Comparison of ENCODE assay signal across 8 mouse cellular contexts in the genomic region with DNA sequence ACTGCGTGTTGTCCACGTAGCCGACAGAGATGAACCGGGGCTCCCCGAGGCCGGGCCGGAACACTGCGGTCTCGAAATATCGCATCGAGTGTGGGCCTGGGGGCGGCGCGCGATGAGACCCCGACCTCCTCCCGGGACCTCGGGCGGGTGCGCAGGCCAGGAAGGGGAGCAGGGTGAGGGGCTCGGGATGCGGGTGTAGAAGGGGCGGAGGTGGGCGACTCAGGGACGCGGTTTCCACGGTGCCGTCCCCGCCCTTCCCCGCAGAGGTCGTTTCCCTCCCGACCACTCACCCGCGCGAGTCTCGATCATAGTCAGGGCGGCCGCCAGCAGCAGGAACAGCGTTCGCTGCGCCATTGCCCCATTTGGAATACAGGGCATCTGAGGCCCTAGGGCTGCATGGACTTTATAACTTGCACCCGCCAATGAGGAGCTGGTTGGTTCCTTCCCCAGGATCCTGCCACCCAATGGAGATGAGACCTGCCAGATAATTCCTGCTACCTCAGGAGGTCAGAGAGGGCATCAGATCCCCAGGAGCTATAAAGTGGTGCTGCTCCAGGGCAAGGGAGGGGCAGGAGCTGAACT. TPM values are rescaled to one million over a fixed set of nuclear protein-coding genes. Genes with fewer than 3 reads are reported as not detected.
DNase-seq lines count a peak whose midpoint lies in the region; ATAC-seq and TF ChIP-seq lines count a peak whose summit lies in the region.

No protein-coding gene starts in this region.

- ATAC-seq in lung, embryonic 14.5 days (ENCODE audit: insufficient read depth): peak; percentile 47; the same call in 1 of the 2 replicates
- peak; percentile 68 for ATAC-seq in hindbrain, embryonic 15.5 days (ENCODE audit: low FRiP score, low read depth)
- no peak for ATAC-seq in cerebellum, adult (ENCODE audit: insufficient number of reproducible peaks, low FRiP score, low TSS enrichment)

- H3K27ac ChIP-seq in lung, embryonic 14.5 days (ENCODE audit: low read depth): no peak overlapping the region
- H3K27ac ChIP-seq in hindbrain, embryonic 15.5 days (replicated peaks): no peak overlapping the region

- H3K9ac ChIP-seq in lung, embryonic 14.5 days: peak overlapping the region; percentile 54
- peak overlapping the region; percentile 52 for H3K9ac ChIP-seq in hindbrain, embryonic 15.5 days

- peak overlapping the region; percentile 51 for H3K4me3 ChIP-seq in lung, embryonic 14.5 days (ENCODE audit: low read depth, low read length)
- peak overlapping the region; percentile 51 for H3K4me3 ChIP-seq in hindbrain, embryonic 15.5 days
- peak overlapping the region; percentile 92 for H3K4me3 ChIP-seq in megakaryocyte, embryonic 14.5 days (replicated peaks)

- TF ChIP-seq CTCF in lung, embryonic 14.5 days (IDR thresholded peaks at IDR 0.05; ENCODE audit: low read depth): no peak

- peak overlapping the region; percentile 94 for H3K4me2 ChIP-seq in lung, embryonic 14.5 days
- peak overlapping the region; percentile 95 for H3K4me2 ChIP-seq in hindbrain, embryonic 15.5 days

- DNase-seq in lung, embryonic 14.5 days: peak; percentile 23
- DNase-seq in lung, postnatal 36 days: no peak
- DNase-seq in embryo, embryonic 10 days (ENCODE audit: low spot score): peak; percentile 21
- peak; percentile 45 for DNase-seq in thymus, postnatal 25 days
- DNase-seq in ovary, postnatal 10 days (ENCODE audit: low spot score): no peak

- WGBS in lung, embryonic 14.5 days: 1% methylated on average over 42 of the region's 42 CpGs
- WGBS in hindbrain, embryonic 15.5 days: under 1% methylated on average over 42 of the region's 42 CpGs

- no peaks in the 10 kb centered on the region for H3K36me3 ChIP-seq in lung, embryonic 14.5 days (ENCODE audit: insufficient read depth)
- no peaks in the 10 kb centered on the region for H3K36me3 ChIP-seq in hindbrain, embryonic 15.5 days
- H3K36me3 ChIP-seq in megakaryocyte, embryonic 14.5 days (replicated peaks; ENCODE audit: low read length): no peaks in the 10 kb centered on the region

- H3K27me3 ChIP-seq in lung, embryonic 14.5 days (ENCODE audit: insufficient read depth, low read length): peaks cover 13% of the 10 kb centered on the region
- H3K27me3 ChIP-seq in hindbrain, embryonic 15.5 days: peaks cover 22% of the 10 kb centered on the region
- peaks cover 40% of the 10 kb centered on the region for H3K27me3 ChIP-seq in megakaryocyte, embryonic 14.5 days (replicated peaks)

- H3K9me3 ChIP-seq in lung, embryonic 14.5 days (ENCODE audit: low read depth, low read length): no peaks in the 10 kb centered on the region
- H3K9me3 ChIP-seq in hindbrain, embryonic 15.5 days: no peaks in the 10 kb centered on the region
- H3K9me3 ChIP-seq in megakaryocyte, embryonic 14.5 days: no peaks in the 10 kb centered on the region

- no peaks in the 10 kb centered on the region for H3K4me1 ChIP-seq in lung, embryonic 14.5 days (ENCODE audit: insufficient read depth)
- H3K4me1 ChIP-seq in hindbrain, embryonic 15.5 days (replicated peaks): peaks cover 11% of the 10 kb centered on the region; the same call in 1 of the 2 replicates
- peaks cover 14% of the 10 kb centered on the region for H3K4me1 ChIP-seq in megakaryocyte, embryonic 14.5 days

RNA-seq across cellular contexts. Expression of a gene that starts 25.8 kb away (rescaled TPM):
- polyA plus RNA-seq in lung, embryonic 14.5 days (2014; fragmentation: Nextera tagmentation; extraction: Ambion mirVana): not detected in 2 replicates
- not detected in 2 replicates for polyA plus RNA-seq in hindbrain, embryonic 15.5 days (2015; fragmentation: Nextera tagmentation; extraction: Ambion mirVana)
- 20.5 TPM in 1 of 2 replicates, not detected in the other for polyA plus RNA-seq in megakaryocyte, embryonic 14.5 days (2012; ENCODE audit: insufficient read depth, low replicate concordance)

RNA-seq across cellular contexts. Expression of a gene that starts 37.5 kb away (rescaled TPM):
- not detected in 2 replicates for polyA plus RNA-seq in lung, embryonic 14.5 days (2014; fragmentation: Nextera tagmentation; extraction: Ambion mirVana)
- polyA plus RNA-seq in hindbrain, embryonic 15.5 days (2015; fragmentation: Nextera tagmentation; extraction: Ambion mirVana): not detected in 2 replicates
- 0.29 TPM in 1 of 2 replicates, not detected in the other for polyA plus RNA-seq in megakaryocyte, embryonic 14.5 days (2012; ENCODE audit: insufficient read depth, low replicate concordance)

RNA-seq across cellular contexts. Expression of a gene that starts 41.2 kb away (rescaled TPM):
- not detected in 2 replicates for polyA plus RNA-seq in lung, embryonic 14.5 days (2014; fragmentation: Nextera tagmentation; extraction: Ambion mirVana)
- polyA plus RNA-seq in hindbrain, embryonic 15.5 days (2015; fragmentation: Nextera tagmentation; extraction: Ambion mirVana): not detected in 2 replicates
- 0.25 TPM in 1 of 2 replicates, not detected in the other for polyA plus RNA-seq in megakaryocyte, embryonic 14.5 days (2012; ENCODE audit: insufficient read depth, low replicate concordance)

RNA-seq across cellular contexts. Expression of a gene that starts 41.4 kb away (rescaled TPM):
- 16.0 and 16.8 TPM in 2 replicates for polyA plus RNA-seq in lung, embryonic 14.5 days (2014; fragmentation: Nextera tagmentation; extraction: Ambion mirVana)
- polyA plus RNA-seq in hindbrain, embryonic 15.5 days (2015; fragmentation: Nextera tagmentation; extraction: Ambion mirVana): 7.4 and 7.9 TPM in 2 replicates
- polyA plus RNA-seq in megakaryocyte, embryonic 14.5 days (2012; ENCODE audit: insufficient read depth, low replicate concordance): 6.2 TPM in 1 of 2 replicates, not detected in the other

RNA-seq across cellular contexts. Expression of a gene that starts 45.3 kb away (rescaled TPM):
- polyA plus RNA-seq in lung, embryonic 14.5 days (2014; fragmentation: Nextera tagmentation; extraction: Ambion mirVana): not detected in 2 replicates
- not detected in 2 replicates for polyA plus RNA-seq in hindbrain, embryonic 15.5 days (2015; fragmentation: Nextera tagmentation; extraction: Ambion mirVana)
- 0.46 TPM in 1 of 2 replicates, not detected in the other for polyA plus RNA-seq in megakaryocyte, embryonic 14.5 days (2012; ENCODE audit: insufficient read depth, low replicate concordance)

Comparison
In these comparisons a context has a peak if more than half of its experiments do, and no peak if none do; other contexts are left out.
1. DNase-seq: peak in lung, embryonic 14.5 days (single experiment), embryo, embryonic 10 days (single experiment) and thymus, postnatal 25 days (single experiment); none in lung, postnatal 36 days (single experiment) and ovary, postnatal 10 days (single experiment).
2. Peak in every context shown above with its lines, with median percentiles within 50 percentile points of each other: H3K4me3 ChIP-seq.